Mouse (Mus musculus) heart, adult 2 months (tissue): ENCODE results near the gene Exoc2.

Source experiments
- CTCF ChIP-seq: fragments of 200-600 bp; IDR thresholded peaks from 2 replicates; pipeline ENCODE4 v1.8.1; 2022; ENCODE audit warnings: antibody characterized with exemption, mild to moderate bottlenecking, moderate library complexity
- EP300 ChIP-seq: fragments of 200-500 bp; IDR thresholded peaks from 2 replicates; pipeline ENCODE4 v1.6.1; 2011; ENCODE audit warnings: low read depth, low read length, control low read depth; ENCODE audit not compliant: insufficient read depth
- POLR2A ChIP-seq: fragments of 200-500 bp; IDR thresholded peaks from 2 replicates; pipeline ENCODE4 v1.6.1; 2011; ENCODE audit warnings: mild to moderate bottlenecking, low read depth, low read length, control low read depth; ENCODE audit not compliant: insufficient read depth

DNA sequence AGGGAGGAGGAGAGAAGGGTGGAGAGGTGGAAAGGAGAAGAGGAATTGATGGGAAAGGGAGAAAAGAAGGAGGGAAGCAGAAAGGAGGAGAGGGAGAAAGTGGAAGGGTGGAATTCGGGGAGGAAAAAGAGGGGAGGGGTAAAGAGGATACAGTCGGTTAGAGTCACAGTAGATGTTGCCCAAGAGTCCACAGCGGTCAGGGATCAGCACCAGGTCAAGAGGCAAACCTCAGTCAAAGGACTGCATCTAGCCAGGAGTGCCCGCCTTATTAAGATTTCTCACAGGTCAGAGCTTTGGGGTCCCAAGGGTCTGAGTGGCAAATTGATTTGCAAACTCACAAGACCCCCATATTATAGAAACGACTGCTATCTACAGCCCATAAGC, 346 bp upstream of the Exoc2 start:
- no peak for TF ChIP-seq CTCF
- no peak for TF ChIP-seq POLR2A
- no peak for TF ChIP-seq EP300
